Mouse (Mus musculus) thymus, adult 2 months (tissue): ENCODE data around the gene Lpin2. TPM values are rescaled to one million over a fixed set of nuclear protein-coding genes. Genes with fewer than 3 reads are reported as not detected.

Experiments
- DNase-seq: peaks from one replicate; pipeline ENCODE4 v3.0.0; 2021
- H3K27ac ChIP-seq: fragments of 200-500 bp; 2 replicates; pipeline ENCODE4 v1.5.1; 2012; ENCODE audit warnings: low read length, control low read depth; ENCODE audit not compliant: control insufficient read depth, insufficient read depth
- H3K27me3 ChIP-seq: fragments of 200-500 bp; 2 replicates; pipeline ENCODE4 v1.6.1; 2012; ENCODE audit warnings: mild to moderate bottlenecking, low read length, moderate library complexity, mixed read lengths; ENCODE audit not compliant: control insufficient read depth, insufficient read depth
- H3K36me3 ChIP-seq: fragments of 200-500 bp; 2 replicates; pipeline ENCODE4 v1.6.1; 2012; ENCODE audit warnings: mild to moderate bottlenecking, low read length, moderate library complexity; ENCODE audit not compliant: control insufficient read depth, insufficient read depth
- H3K4me1 ChIP-seq: fragments of 200-500 bp; replicated peaks from 2 replicates; pipeline ENCODE4 v1.6.1; 2012; ENCODE audit warnings: low read length; ENCODE audit not compliant: control insufficient read depth, insufficient read depth
- H3K4me3 ChIP-seq: fragments of 200-500 bp; 2 replicates; pipeline ENCODE4 v1.5.1; 2012; ENCODE audit warnings: mild to moderate bottlenecking, low read length, control low read depth, moderate library complexity; ENCODE audit not compliant: control insufficient read depth, insufficient read depth
- CTCF ChIP-seq: fragments of 200-500 bp; IDR thresholded peaks from 2 replicates; pipeline ENCODE4 v1.5.1; 2012; ENCODE audit warnings: mild to moderate bottlenecking, control low read depth, low read length, moderate library complexity, borderline replicate concordance; ENCODE audit not compliant: control insufficient read depth, poor library complexity, insufficient read depth; ENCODE audit errors: extremely low read depth
- POLR2A ChIP-seq: fragments of 200-500 bp; IDR thresholded peaks from 2 replicates; pipeline ENCODE4 v1.6.1; 2012; ENCODE audit warnings: mild to moderate bottlenecking, low read length, control low read depth, moderate library complexity; ENCODE audit not compliant: control insufficient read depth, poor library complexity, insufficient read depth; ENCODE audit errors: extremely low read depth
- WGBS: fragments of 180-500 bp; shearing (Covaris S2); methylation state at CpG from one replicate; pipeline ENCODE4 v1.1.7; 2018; 5-methylcytosine and 5-hydroxymethylcytosine counted together
- polyA plus RNA-seq: library from polyadenylated mRNA; depleted of rRNA; stranded (reverse); fragments of >200 nt; gene quantifications from 2 replicates; pipeline ENCODE4 v1.2.3, GENCODE M21; 2012

Lpin2 gene
- polyA plus RNA-seq, 1 experiment: 16.7 TPM

DNA sequence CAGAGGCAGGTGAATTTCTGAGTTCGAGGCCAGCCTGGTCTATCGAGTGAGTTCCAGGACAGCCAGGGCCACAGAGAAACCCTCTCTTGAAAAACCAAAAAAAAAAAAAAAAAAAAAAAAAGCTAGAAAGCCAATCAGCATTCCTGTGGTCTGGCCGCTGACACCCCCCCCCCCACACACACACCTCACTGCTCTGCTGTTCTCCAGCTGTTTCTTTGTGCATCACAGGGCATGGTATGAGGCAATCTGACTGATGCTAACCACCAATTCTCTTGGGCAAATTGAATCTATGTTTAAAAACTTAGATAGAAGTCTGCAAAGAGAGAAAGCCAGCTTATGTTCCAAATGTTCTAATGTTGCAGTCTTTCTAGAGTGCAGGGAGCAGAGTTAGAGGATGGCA is 14.1 kb downstream of the Lpin2 start:
- TF ChIP-seq CTCF: no peak
- no peak for TF ChIP-seq POLR2A
- Histone ChIP-seq H3K36me3 (no peaks in the 10 kb centered on the region), H3K27me3 (no peaks in the 10 kb centered on the region), H3K27ac (no peak overlapping the region), H3K4me1 (0 out of 2 replicates have a peak, but pooled peaks cover 6% of the 10 kb centered on the region), H3K4me3 (no peak overlapping the region)
- DNase-seq: no peak
- WGBS: 21% methylated on average over 3 of the region's 3 CpGs

- Histone ChIP-seq H3K4me1 (peaks cover 4% of the 10 kb centered on the region), H3K27me3 (no peaks in the 10 kb centered on the region), H3K36me3 (no peaks in the 10 kb centered on the region), H3K4me3 (no peak overlapping the region), H3K27ac (no peak overlapping the region)
- TF ChIP-seq CTCF (no peak), POLR2A (no peak)
- no peak for DNase-seq
- 84% methylated on average over 3 of the region's 3 CpGs for WGBS
These were observed 17.0 kb downstream of the Lpin2 start for GRCm38 (mm10) chr17:71199346-71199745.

GRCm38 (mm10) chr17:71202136-71202535 is 19.8 kb downstream of the Lpin2 start:
- no peak for DNase-seq
- Histone ChIP-seq H3K27me3 (no peaks in the 10 kb centered on the region), H3K36me3 (no peaks in the 10 kb centered on the region), H3K4me3 (no peak overlapping the region), H3K27ac (no peak overlapping the region), H3K4me1 (peaks cover 4% of the 10 kb centered on the region)
- 96% methylated on average over 4 of the region's 4 CpGs for WGBS
- no peak for TF ChIP-seq CTCF
- no peak for TF ChIP-seq POLR2A

GRCm38 (mm10) chr17:71203998-71204808 is 21.8 kb downstream of the Lpin2 start:
- DNase-seq: no peak
- no peaks in the 10 kb centered on the region for H3K27me3 ChIP-seq
- no peaks in the 10 kb centered on the region for H3K36me3 ChIP-seq
- no peak overlapping the region for H3K27ac ChIP-seq
- H3K4me1 ChIP-seq: peaks cover 4% of the 10 kb centered on the region
- 61% methylated on average over 9 of the region's 9 CpGs for WGBS
- no peak overlapping the region for H3K4me3 ChIP-seq
- TF ChIP-seq POLR2A (no peak), CTCF (no peak)

DNA sequence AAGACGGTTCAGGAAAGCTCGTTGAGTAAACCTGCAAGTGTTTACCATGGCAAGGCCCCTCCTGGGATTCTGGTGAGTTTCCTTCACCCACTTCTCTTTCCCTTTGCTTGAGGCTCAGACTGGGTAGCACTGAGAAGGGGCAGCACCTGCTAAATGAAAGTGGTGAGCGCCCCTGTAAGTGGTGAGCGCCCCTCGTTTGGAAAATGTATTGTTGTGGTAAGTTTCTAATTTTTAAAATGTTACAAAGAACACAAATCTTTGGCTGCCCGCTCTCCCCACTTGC is 22.4 kb downstream of the Lpin2 start:
- H3K36me3 ChIP-seq: no peaks in the 10 kb centered on the region
- no peaks in the 10 kb centered on the region for H3K27me3 ChIP-seq
- H3K4me3 ChIP-seq: no peak overlapping the region
- TF ChIP-seq CTCF: no peak
- no peak for TF ChIP-seq POLR2A
- DNase-seq: no peak
- no peak overlapping the region for H3K27ac ChIP-seq
- 9% methylated on average over 6 of the region's 6 CpGs for WGBS
- peaks cover 4% of the 10 kb centered on the region for H3K4me1 ChIP-seq

GRCm38 (mm10) chr17:71206136-71206893 is 24.0 kb downstream of the Lpin2 start:
- peaks cover 4% of the 10 kb centered on the region for H3K4me1 ChIP-seq
- H3K4me3 ChIP-seq: no peak overlapping the region
- WGBS: 85% methylated on average over 12 of the region's 12 CpGs

DNA sequence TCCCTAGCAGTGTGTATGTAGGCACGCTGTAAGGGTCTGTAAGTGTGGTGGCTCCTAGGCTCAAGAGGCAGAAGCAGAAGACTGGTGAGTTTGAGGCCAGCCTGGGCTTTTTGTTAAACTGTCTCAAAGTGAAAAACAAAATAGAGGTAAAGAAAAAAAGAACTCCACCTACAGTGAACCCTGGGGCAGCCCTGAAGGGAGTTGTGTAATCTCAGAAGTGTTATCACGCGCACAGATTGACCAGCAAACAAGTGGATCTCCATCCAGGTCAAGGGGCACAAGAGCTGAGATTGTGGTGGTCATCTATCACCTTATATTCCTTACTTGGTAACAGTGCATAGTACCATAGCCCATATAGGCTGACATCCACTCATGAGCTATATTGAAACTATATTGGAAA is 24.9 kb downstream of the Lpin2 start:
- H3K27ac ChIP-seq: no peak overlapping the region
- no peak for TF ChIP-seq CTCF
- no peak for TF ChIP-seq POLR2A
- no peak for DNase-seq
- 98% methylated on average over 3 of the region's 3 CpGs for WGBS
- H3K4me1 ChIP-seq: peaks cover 4% of the 10 kb centered on the region
- H3K4me3 ChIP-seq: no peak overlapping the region
- no peaks in the 10 kb centered on the region for H3K27me3 ChIP-seq
- H3K36me3 ChIP-seq: no peaks in the 10 kb centered on the region

More at GRCm38 (mm10) chr17:71206136-71206893, 24.0 kb downstream of the Lpin2 start:
- no peak for TF ChIP-seq CTCF
- Histone ChIP-seq H3K36me3 (no peaks in the 10 kb centered on the region), H3K27ac (no peak overlapping the region), H3K27me3 (no peaks in the 10 kb centered on the region)
- DNase-seq: no peak
